Mouse (Mus musculus): ENCODE measurements at regions not wholly inside any gene's neighbourhood (a gene's known extent, or its start where the extent isn't known, plus 50 kb on each side); places are given as distances from the start of the nearest gene placed in this dataset.

- no peak overlapping the region for H3K4me3 ChIP-seq (replicated peaks)
- H3K4me1 ChIP-seq, result 0 out of 2 replicates have a peak, but pooled peaks cover 3% of the 10 kb centered on the region
- H3K36me3 ChIP-seq, result no peaks in the 10 kb centered on the region
- no peak overlapping the region for H3K4me2 ChIP-seq
- no peak for ATAC-seq (ENCODE audit: insufficient read depth, low FRiP score, low read depth)
- H3K27me3 ChIP-seq (replicated peaks), result no peaks in the 10 kb centered on the region
- no peak overlapping the region for H3K9ac ChIP-seq
- no peak overlapping the region for H3K27ac ChIP-seq
- no peaks in the 10 kb centered on the region for H3K9me3 ChIP-seq
- 92% methylated on average over 4 of the region's 4 CpGs for WGBS
These were observed 84.5 kb upstream of the Klf14 start for GRCm38 (mm10) chr6:31043368-31043767.

GRCm38 (mm10) chr6:31043919-31044318 is 85.0 kb upstream of the Klf14 start:
- WGBS, result 92% methylated on average over 3 of the region's 3 CpGs
- Histone ChIP-seq H3K4me2 (no peak overlapping the region), H3K27me3 (replicated peaks) (no peaks in the 10 kb centered on the region)

GRCm38 (mm10) chr6:31046197-31046596 is 87.3 kb upstream of the Klf14 start:
- Histone ChIP-seq H3K9me3 (no peaks in the 10 kb centered on the region), H3K4me2 (no peak overlapping the region), H3K4me1 (0 out of 2 replicates have a peak, but pooled peaks cover 3% of the 10 kb centered on the region), H3K4me3 (replicated peaks) (no peak overlapping the region), H3K27ac (no peak overlapping the region), H3K9ac (no peak overlapping the region), H3K27me3 (replicated peaks) (no peaks in the 10 kb centered on the region), H3K36me3 (no peaks in the 10 kb centered on the region)
- WGBS, result 17% methylated on average over 3 of the region's 3 CpGs
- ATAC-seq (ENCODE audit: insufficient read depth, low FRiP score, low read depth), result no peak

More at GRCm38 (mm10) chr6:31043919-31044318, 85.0 kb upstream of the Klf14 start:
- Histone ChIP-seq H3K4me1 (0 out of 2 replicates have a peak, but pooled peaks cover 3% of the 10 kb centered on the region), H3K4me3 (replicated peaks) (no peak overlapping the region), H3K9ac (no peak overlapping the region), H3K27ac (no peak overlapping the region), H3K36me3 (no peaks in the 10 kb centered on the region), H3K9me3 (no peaks in the 10 kb centered on the region)
- ATAC-seq (ENCODE audit: insufficient read depth, low FRiP score, low read depth), result no peak

DNA sequence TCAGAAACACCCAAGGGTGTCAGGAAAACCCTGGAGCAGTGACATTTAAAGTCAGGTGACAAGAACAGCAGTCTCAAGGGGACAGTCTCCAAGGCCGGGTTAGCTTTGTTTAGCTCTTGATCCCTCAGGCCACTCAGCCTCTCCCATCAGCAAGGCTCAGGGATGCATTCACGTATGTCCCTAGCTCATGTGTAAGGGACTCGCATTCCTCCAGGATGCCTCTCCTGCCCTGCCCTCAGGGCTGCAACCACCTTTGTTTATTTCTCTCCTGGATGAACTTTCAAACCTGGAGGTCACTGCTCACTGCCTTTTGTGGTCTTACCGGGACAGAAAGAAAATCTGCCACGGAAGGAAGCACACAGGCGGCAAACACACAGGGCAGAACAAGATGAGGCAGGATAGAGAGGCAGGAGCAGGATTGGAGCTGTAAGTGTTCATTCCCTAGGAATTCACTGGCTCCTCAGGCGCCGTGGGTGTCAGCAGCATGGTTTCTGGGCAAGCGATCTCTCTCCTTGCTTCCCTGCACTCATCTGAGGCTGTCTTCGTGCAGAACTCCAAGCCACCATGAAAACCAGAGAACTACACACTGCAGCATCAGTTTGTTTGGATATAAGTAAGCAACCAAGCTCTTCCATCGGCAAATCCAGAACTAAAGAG is 90.2 kb upstream of the Klf14 start:
- no peak overlapping the region for H3K9ac ChIP-seq
- H3K36me3 ChIP-seq, result no peaks in the 10 kb centered on the region
- H3K9me3 ChIP-seq, result no peaks in the 10 kb centered on the region
- 48% methylated on average over 11 of the region's 11 CpGs for WGBS
- no peak overlapping the region for H3K4me3 ChIP-seq (replicated peaks)
- ATAC-seq (ENCODE audit: insufficient read depth, low FRiP score, low read depth), result no peak
- no peaks in the 10 kb centered on the region for H3K27me3 ChIP-seq (replicated peaks)
- no peak overlapping the region for H3K27ac ChIP-seq
- H3K4me2 ChIP-seq, result no peak overlapping the region
- 0 out of 2 replicates have a peak, but pooled peaks cover 3% of the 10 kb centered on the region for H3K4me1 ChIP-seq

DNA sequence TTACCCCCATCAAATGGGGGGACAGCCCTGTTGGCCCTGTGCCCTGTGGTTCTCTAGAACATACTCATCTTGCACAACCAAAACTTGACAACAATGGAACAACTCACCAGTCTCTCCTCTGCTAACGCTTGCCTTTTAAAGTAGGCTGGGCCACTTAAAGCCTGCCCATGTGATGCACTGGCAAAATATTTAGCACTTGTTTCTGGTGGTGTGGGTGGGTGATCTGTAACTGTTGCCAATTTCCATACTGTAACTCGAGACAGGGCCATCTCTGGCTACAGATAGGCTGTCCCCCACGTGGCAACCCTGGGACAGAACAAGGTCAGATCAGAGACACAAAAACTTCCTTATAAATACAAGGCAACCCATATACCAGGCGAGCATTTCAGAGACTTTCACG is 92.0 kb upstream of the Klf14 start:
- Histone ChIP-seq H3K36me3 (no peaks in the 10 kb centered on the region), H3K27ac (no peak overlapping the region), H3K4me1 (0 out of 2 replicates have a peak, but pooled peaks cover 3% of the 10 kb centered on the region), H3K27me3 (replicated peaks) (no peaks in the 10 kb centered on the region), H3K4me2 (no peak overlapping the region), H3K4me3 (replicated peaks) (no peak overlapping the region), H3K9ac (no peak overlapping the region), H3K9me3 (no peaks in the 10 kb centered on the region)
- no peak for ATAC-seq (ENCODE audit: insufficient read depth, low FRiP score, low read depth)
- WGBS, result 58% methylated on average over 5 of the region's 5 CpGs

DNA sequence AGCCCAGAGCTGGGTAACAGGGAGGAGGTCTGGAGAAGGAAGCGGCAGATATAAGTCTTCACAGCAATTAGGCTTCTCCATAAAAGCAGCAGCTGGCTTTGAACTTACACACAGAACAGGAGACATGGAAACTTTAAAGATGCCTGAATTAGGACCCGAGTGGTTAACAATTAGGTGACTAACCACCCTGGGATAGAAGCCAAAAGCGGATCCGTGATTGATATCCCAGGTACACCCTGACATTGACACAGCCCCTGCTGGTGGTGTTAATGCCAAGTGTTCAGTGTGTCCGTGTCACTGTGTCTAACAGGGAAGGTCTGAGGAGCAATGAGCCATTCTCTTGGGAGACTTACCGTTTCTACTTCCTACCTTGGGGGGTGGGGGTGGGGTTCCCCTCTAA is 92.9 kb upstream of the Klf14 start:
- Histone ChIP-seq H3K36me3 (no peaks in the 10 kb centered on the region), H3K4me1 (0 out of 2 replicates have a peak, but pooled peaks cover 3% of the 10 kb centered on the region), H3K9ac (no peak overlapping the region), H3K9me3 (no peaks in the 10 kb centered on the region), H3K27ac (no peak overlapping the region), H3K27me3 (replicated peaks) (no peaks in the 10 kb centered on the region), H3K4me2 (no peak overlapping the region), H3K4me3 (replicated peaks) (no peak overlapping the region)
- 73% methylated on average over 6 of the region's 6 CpGs for WGBS
- no peak for ATAC-seq (ENCODE audit: insufficient read depth, low FRiP score, low read depth)

- no peak overlapping the region for H3K27ac ChIP-seq
- no peak overlapping the region for H3K4me2 ChIP-seq
- no peaks in the 10 kb centered on the region for H3K9me3 ChIP-seq
- ATAC-seq (ENCODE audit: insufficient read depth, low FRiP score, low read depth), result no peak
- H3K27me3 ChIP-seq (replicated peaks), result no peaks in the 10 kb centered on the region
- H3K4me3 ChIP-seq (replicated peaks), result no peak overlapping the region
- 6% methylated on average over 8 of the region's 8 CpGs for WGBS
- no peaks in the 10 kb centered on the region for H3K36me3 ChIP-seq
- H3K9ac ChIP-seq, result no peak overlapping the region
- H3K4me1 ChIP-seq, result no peaks in the 10 kb centered on the region
These were observed 94.1 kb upstream of the Klf14 start for GRCm38 (mm10) chr6:31053003-31053402.

DNA sequence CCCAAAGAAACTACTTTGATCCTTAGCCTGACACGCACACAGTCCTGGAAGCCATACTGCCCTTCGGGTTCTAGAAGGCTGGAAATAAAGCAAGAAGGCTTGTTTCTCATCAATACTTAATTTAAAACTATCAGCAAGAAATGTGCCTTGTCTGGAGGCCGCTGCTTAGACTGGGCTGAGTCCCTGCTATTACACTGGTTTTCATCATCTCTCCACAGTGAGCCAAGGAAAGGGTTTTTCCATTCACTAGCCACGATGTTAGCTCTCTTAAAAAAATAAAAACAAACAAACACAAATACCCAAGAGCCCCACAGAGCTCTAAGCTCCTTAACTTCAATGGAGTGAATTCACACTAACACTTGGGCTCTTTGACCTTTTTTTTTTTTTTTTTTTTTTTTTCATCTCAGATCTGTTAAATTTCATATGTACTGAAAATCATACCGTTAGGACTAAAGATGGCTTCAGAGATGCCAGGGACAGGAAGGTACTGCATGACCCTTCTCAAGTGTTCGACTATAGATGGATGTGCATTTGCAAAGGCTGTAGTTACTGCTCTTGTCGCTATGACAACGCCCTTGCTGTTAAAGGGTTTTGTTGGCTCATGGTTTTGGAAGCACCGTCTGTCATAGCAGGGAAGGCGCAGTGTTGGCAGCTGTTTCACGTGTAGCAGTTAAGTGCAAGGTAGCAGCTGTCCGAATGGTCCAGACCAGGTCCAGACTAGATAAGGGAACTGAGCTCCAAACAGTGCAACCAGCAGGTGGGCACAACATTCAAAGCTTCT is 98.1 kb upstream of the Klf14 start:
- Histone ChIP-seq H3K4me1 (no peaks in the 10 kb centered on the region), H3K27ac (no peak overlapping the region), H3K9me3 (no peaks in the 10 kb centered on the region), H3K4me2 (no peak overlapping the region), H3K4me3 (replicated peaks) (no peak overlapping the region), H3K27me3 (replicated peaks) (no peaks in the 10 kb centered on the region), H3K36me3 (no peaks in the 10 kb centered on the region), H3K9ac (no peak overlapping the region)
- 64% methylated on average over 12 of the region's 12 CpGs for WGBS
- ATAC-seq (ENCODE audit: insufficient read depth, low FRiP score, low read depth), result no peak

DNA sequence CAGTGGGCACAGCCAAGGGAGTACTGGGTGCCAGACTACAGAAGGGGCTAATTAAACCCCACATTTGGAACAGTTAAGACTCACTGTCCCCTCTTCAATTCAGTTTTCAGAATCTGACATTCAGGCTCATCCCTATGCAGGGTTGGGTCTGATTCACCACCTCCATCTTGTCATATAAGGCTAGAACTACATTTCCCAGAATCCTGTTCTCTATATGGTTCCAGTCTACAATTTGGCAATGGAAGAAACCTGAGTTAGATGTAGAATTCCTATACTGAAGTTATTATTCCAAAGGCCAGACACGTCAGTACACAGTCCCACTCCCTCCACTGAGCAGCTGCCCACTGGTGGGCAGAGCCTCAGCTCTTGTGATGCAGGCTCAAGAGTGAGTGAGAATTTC is 99.4 kb upstream of the Klf14 start:
- Histone ChIP-seq H3K27ac (no peak overlapping the region), H3K9me3 (no peaks in the 10 kb centered on the region), H3K4me2 (no peak overlapping the region), H3K36me3 (no peaks in the 10 kb centered on the region), H3K4me3 (replicated peaks) (no peak overlapping the region), H3K4me1 (no peaks in the 10 kb centered on the region), H3K9ac (no peak overlapping the region), H3K27me3 (replicated peaks) (no peaks in the 10 kb centered on the region)
- WGBS, result 76% methylated on average over 1 of the region's 1 CpGs
- no peak for ATAC-seq (ENCODE audit: insufficient read depth, low FRiP score, low read depth)

DNA sequence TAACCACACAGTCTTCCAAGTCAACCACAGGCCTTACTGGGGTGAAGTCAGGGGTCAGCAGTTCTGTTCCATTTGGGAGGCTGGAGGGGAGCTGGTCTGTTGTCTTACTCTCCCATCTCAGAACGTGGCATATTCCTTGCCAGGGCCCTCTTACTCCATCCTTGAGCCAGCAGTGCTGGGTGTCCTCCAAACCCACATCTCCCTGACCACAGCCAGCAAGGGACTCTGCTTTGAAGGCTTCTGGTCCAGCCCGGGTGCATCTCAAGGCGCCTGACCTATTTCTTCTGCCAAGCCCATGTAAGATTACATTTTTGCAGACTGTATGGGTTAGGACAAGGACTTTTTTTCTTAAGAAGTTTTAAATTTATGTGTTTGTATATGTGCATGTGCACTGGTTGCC is 100.1 kb upstream of the Klf14 start:
- Histone ChIP-seq H3K36me3 (no peaks in the 10 kb centered on the region), H3K27me3 (replicated peaks) (no peaks in the 10 kb centered on the region), H3K27ac (no peak overlapping the region), H3K9me3 (no peaks in the 10 kb centered on the region), H3K4me3 (replicated peaks) (no peak overlapping the region), H3K4me1 (no peaks in the 10 kb centered on the region), H3K9ac (no peak overlapping the region), H3K4me2 (no peak overlapping the region)
- no peak for ATAC-seq (ENCODE audit: insufficient read depth, low FRiP score, low read depth)
- WGBS, result 82% methylated on average over 3 of the region's 3 CpGs

GRCm38 (mm10) chr6:31061813-31062212 is 102.9 kb upstream of the Klf14 start:
- H3K4me1 ChIP-seq, result no peaks in the 10 kb centered on the region
- H3K27ac ChIP-seq, result no peak overlapping the region
- H3K27me3 ChIP-seq (replicated peaks), result no peaks in the 10 kb centered on the region
- H3K36me3 ChIP-seq, result no peaks in the 10 kb centered on the region
- 80% methylated on average over 4 of the region's 4 CpGs for WGBS
- no peak overlapping the region for H3K9ac ChIP-seq
- no peak for ATAC-seq (ENCODE audit: insufficient read depth, low FRiP score, low read depth)
- H3K4me3 ChIP-seq (replicated peaks), result no peak overlapping the region
- H3K9me3 ChIP-seq, result no peaks in the 10 kb centered on the region
- no peak overlapping the region for H3K4me2 ChIP-seq

DNA sequence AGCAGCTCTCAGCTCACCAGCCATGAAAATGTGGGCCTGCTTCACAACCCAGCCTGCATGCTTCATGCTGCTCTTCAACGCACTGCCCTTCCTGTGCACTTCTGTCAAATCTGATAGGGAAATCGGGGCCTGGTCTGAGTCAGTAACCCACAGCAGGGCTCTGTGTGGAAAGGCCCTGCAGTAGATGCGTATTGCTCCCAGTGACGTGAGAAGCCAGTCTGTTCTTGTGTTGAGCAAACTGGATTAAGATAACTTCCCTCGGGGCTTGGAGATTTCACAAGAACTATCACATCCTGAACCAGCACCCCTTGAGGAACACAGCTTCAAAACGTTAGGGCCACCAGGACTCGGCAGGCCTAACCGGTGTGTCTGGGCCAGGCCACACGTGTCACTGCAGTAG is 106.5 kb upstream of the Klf14 start:
- H3K27ac ChIP-seq, result no peak overlapping the region
- H3K27me3 ChIP-seq (replicated peaks), result no peaks in the 10 kb centered on the region
- H3K4me2 ChIP-seq, result no peak overlapping the region
- H3K36me3 ChIP-seq, result no peaks in the 10 kb centered on the region
- ATAC-seq (ENCODE audit: insufficient read depth, low FRiP score, low read depth), result no peak
- H3K4me1 ChIP-seq, result no peaks in the 10 kb centered on the region
- 73% methylated on average over 9 of the region's 9 CpGs for WGBS
- H3K4me3 ChIP-seq (replicated peaks), result no peak overlapping the region
- H3K9me3 ChIP-seq, result no peaks in the 10 kb centered on the region
- no peak overlapping the region for H3K9ac ChIP-seq
